9 mouse cellular contexts compared by ENCODE assay signal in genomic region chr8:121648451-121648850, GRCm38 (mm10). TPM values are rescaled to one million over a fixed set of nuclear protein-coding genes. Genes with fewer than 3 reads are reported as not detected.
DNase-seq lines count a peak whose midpoint lies in the region; ATAC-seq and TF ChIP-seq lines count a peak whose summit lies in the region.
"Had no signal": no experiment of that assay in that cellular context is flagged by ENCODE, and none has a peak within 500 bp of the region (broad histone marks: within the 10 kb centered on the region; RNA-seq: fewer than 3 reads in every experiment).

No protein-coding gene starts in this region.

- no peak for TF ChIP-seq POLR2A in myocyte (IDR thresholded peaks at IDR 0.05; ENCODE audit: insufficient read length, low read depth)

- no peak overlapping the region for H3ac ChIP-seq in myocyte (ENCODE audit: control insufficient read depth, insufficient read length)

- H3K4me2 ChIP-seq in limb, embryonic 11.5 days (ENCODE audit: low read depth, severe bottlenecking) = no peak overlapping the region
- peak overlapping the region; percentile 99 for H3K4me2 ChIP-seq in forebrain, embryonic 15.5 days (replicated peaks)
- H3K4me2 ChIP-seq in hindbrain, embryonic 16.5 days (ENCODE audit: low read length) = peak overlapping the region; percentile 98
- H3K4me2 ChIP-seq in myocyte (ENCODE audit: low read depth) = peak overlapping the region; percentile 20

- no peak overlapping the region for H3K27ac ChIP-seq in limb, embryonic 11.5 days (replicated peaks; ENCODE audit: low read depth, low read length)
- H3K27ac ChIP-seq in limb, embryonic 10.5 days = no peak overlapping the region
- H3K27ac ChIP-seq in forebrain, embryonic 15.5 days (replicated peaks) = no peak overlapping the region
- no peak overlapping the region for H3K27ac ChIP-seq in hindbrain, embryonic 16.5 days (ENCODE audit: low read depth, low read length)

- peaks cover 18% of the 10 kb centered on the region for H3K4me1 ChIP-seq in limb, embryonic 11.5 days (ENCODE audit: control insufficient read depth, insufficient read depth, low read length)
- peaks cover 60% of the 10 kb centered on the region for H3K4me1 ChIP-seq in limb, embryonic 10.5 days
- H3K4me1 ChIP-seq in forebrain, embryonic 15.5 days = peaks cover 78% of the 10 kb centered on the region
- H3K4me1 ChIP-seq in hindbrain, embryonic 16.5 days (ENCODE audit: control insufficient read depth, insufficient read depth, low read depth, low read length) = peaks cover 70% of the 10 kb centered on the region

- H3K27me3 ChIP-seq in limb, embryonic 11.5 days (ENCODE audit: control insufficient read depth, insufficient read depth, low read length) = no peaks in the 10 kb centered on the region
- H3K27me3 ChIP-seq in limb, embryonic 10.5 days (ENCODE audit: low read depth, poor library complexity, severe bottlenecking) = no peaks in the 10 kb centered on the region
- H3K27me3 ChIP-seq in forebrain, embryonic 15.5 days = no peaks in the 10 kb centered on the region
- no peaks in the 10 kb centered on the region for H3K27me3 ChIP-seq in hindbrain, embryonic 16.5 days (replicated peaks; ENCODE audit: control insufficient read depth, insufficient read depth, low read length)
- H3K27me3 ChIP-seq in myocyte (ENCODE audit: control insufficient read depth, insufficient read depth, insufficient read length) = no peaks in the 10 kb centered on the region

- 0 out of 2 replicates have a peak overlapping the region, but pooled peaks have one; percentile 7 for H3K9ac ChIP-seq in limb, embryonic 11.5 days (ENCODE audit: low read length)
- H3K9ac ChIP-seq in forebrain, embryonic 15.5 days (replicated peaks) = peak overlapping the region; percentile 24
- peak overlapping the region; percentile 29; the same call in 1 of the 2 replicates for H3K9ac ChIP-seq in hindbrain, embryonic 16.5 days (ENCODE audit: low read depth, low read length)

- no peak overlapping the region for H3K4me3 ChIP-seq in limb, embryonic 11.5 days (ENCODE audit: low read depth, low read length)
- H3K4me3 ChIP-seq in limb, embryonic 10.5 days = no peak overlapping the region
- H3K4me3 ChIP-seq in forebrain, embryonic 15.5 days = peak overlapping the region; percentile 94
- H3K4me3 ChIP-seq in hindbrain, embryonic 16.5 days (ENCODE audit: low read length) = peak overlapping the region; percentile 23
- no peak overlapping the region for H3K4me3 ChIP-seq in myocyte

- H3K9me3 ChIP-seq in limb, embryonic 11.5 days (ENCODE audit: control insufficient read depth, low read length) = no peaks in the 10 kb centered on the region
- H3K9me3 ChIP-seq in limb, embryonic 10.5 days (replicated peaks) = no peaks in the 10 kb centered on the region
- no peaks in the 10 kb centered on the region for H3K9me3 ChIP-seq in forebrain, embryonic 15.5 days
- H3K9me3 ChIP-seq in hindbrain, embryonic 16.5 days (ENCODE audit: control insufficient read depth, low read length) = no peaks in the 10 kb centered on the region

- no peaks in the 10 kb centered on the region for H3K36me3 ChIP-seq in limb, embryonic 11.5 days (ENCODE audit: control insufficient read depth, insufficient read depth, low read length)
- peaks cover 29% of the 10 kb centered on the region for H3K36me3 ChIP-seq in limb, embryonic 10.5 days
- no peaks in the 10 kb centered on the region for H3K36me3 ChIP-seq in forebrain, embryonic 15.5 days
- 0 out of 2 replicates have a peak, but pooled peaks cover 2% of the 10 kb centered on the region for H3K36me3 ChIP-seq in hindbrain, embryonic 16.5 days (ENCODE audit: control insufficient read depth, insufficient read depth, low read length)
- no peaks in the 10 kb centered on the region for H3K36me3 ChIP-seq in myocyte (ENCODE audit: control insufficient read depth, insufficient read depth)

- no peak for DNase-seq in limb, embryonic 11.5 days (ENCODE audit: low spot score)
- DNase-seq in limb, embryonic 10.5 days (ENCODE audit: low spot score) = no peak
- DNase-seq in MN1 (ENCODE audit: low spot score) = no peak
- no peak for DNase-seq in left cerebral cortex, adult 9 months (ENCODE audit: low spot score in 2 of 2)
- no peak for DNase-seq in right cerebral cortex, postnatal 36 days (ENCODE audit: low spot score in 2 of 2)

- WGBS in limb, embryonic 11.5 days = 80% methylated on average over 16 of the region's 16 CpGs
- WGBS in limb, embryonic 10.5 days = 84% methylated on average over 16 of the region's 16 CpGs
- WGBS in forebrain, embryonic 15.5 days = 65% methylated on average over 16 of the region's 16 CpGs
- 49% methylated on average over 16 of the region's 16 CpGs for WGBS in hindbrain, embryonic 16.5 days

- peaks cover 86% of the 10 kb centered on the region for H3K79me2 ChIP-seq in myocyte (ENCODE audit: control insufficient read depth, insufficient read depth)

- ATAC-seq in limb, embryonic 11.5 days (ENCODE audit: insufficient number of reproducible peaks, low FRiP score, low TSS enrichment, low read depth) = no peak
- ATAC-seq in forebrain, embryonic 15.5 days (replicated peaks) = no peak
- ATAC-seq in hindbrain, embryonic 16.5 days = no peak
- ATAC-seq: inflammation-experienced regulatory T-cells, adult 6 months had no signal

TF ChIP-seq in myocyte, 11 proteins besides CTCF, POLR2A, EP300 and RAD21:
- TF ChIP-seq MYOD1 (IDR thresholded peaks at IDR 0.05; ENCODE audit: control insufficient read depth in 1 of 3, insufficient read length in 2 of 3, low read depth in 2 of 3) (no peak), POLR2AphosphoS2 (IDR thresholded peaks at IDR 0.05; ENCODE audit: insufficient read length, low read depth) (no peak), USF1 (IDR thresholded peaks at IDR 0.05; ENCODE audit: low read depth) (no peak), REST (IDR thresholded peaks at IDR 0.05; ENCODE audit: insufficient read depth, insufficient read length) (no peak), E2F4 (IDR thresholded peaks at IDR 0.05; ENCODE audit: insufficient read depth) (no peak), MAX (IDR thresholded peaks at IDR 0.05; ENCODE audit: low read depth) (no peak), TCF12 (IDR thresholded peaks at IDR 0.05; ENCODE audit: insufficient read depth, poor library complexity, severe bottlenecking) (no peak), MYOG (IDR thresholded peaks at IDR 0.05; ENCODE audit: control insufficient read depth in 1 of 3, insufficient read depth in 1 of 3, insufficient read length in 2 of 3, low read depth in 2 of 3) (no peak), TCF3 (IDR thresholded peaks at IDR 0.05; ENCODE audit: insufficient read length, low read depth) (no peak), CEBPB (IDR thresholded peaks at IDR 0.05; ENCODE audit: insufficient read depth, poor library complexity, severe bottlenecking) (no peak), SRF (IDR thresholded peaks at IDR 0.05; ENCODE audit: control insufficient read depth, insufficient read length, low read depth) (no peak)

RNA-seq across cellular contexts. Expression of gene Zcchc14, which starts 4.2 kb away (rescaled TPM):
- 19.0 and 20.5 TPM in 2 replicates for polyA plus RNA-seq in limb, embryonic 11.5 days (2014; fragmentation: Nextera tagmentation; extraction: Ambion mirVana)
- polyA plus RNA-seq in limb, embryonic 10.5 days (2016; fragmentation: Nextera tagmentation; extraction: Ambion mirVana) = 13.8 and 15.2 TPM in 2 replicates
- polyA plus RNA-seq in forebrain, embryonic 15.5 days (2015; fragmentation: Nextera tagmentation; extraction: Ambion mirVana) = 36.7 and 39.2 TPM in 2 replicates
- 19.3 and 20.9 TPM in 2 replicates for polyA plus RNA-seq in hindbrain, embryonic 16.5 days (2015; fragmentation: Nextera tagmentation; extraction: Ambion mirVana)
- 11.9 TPM for polyA plus RNA-seq in myocyte (2012; fragmentation: generic; extraction: Trizol)

RNA-seq across cellular contexts. Expression of gene Map1lc3b, which starts 58.3 kb away (rescaled TPM):
- 195 and 217 TPM in 2 replicates for polyA plus RNA-seq in limb, embryonic 11.5 days (2014; fragmentation: Nextera tagmentation; extraction: Ambion mirVana)
- 179 and 189 TPM in 2 replicates for polyA plus RNA-seq in limb, embryonic 10.5 days (2016; fragmentation: Nextera tagmentation; extraction: Ambion mirVana)
- polyA plus RNA-seq in forebrain, embryonic 15.5 days (2015; fragmentation: Nextera tagmentation; extraction: Ambion mirVana) = 394 and 395 TPM in 2 replicates
- 355 and 365 TPM in 2 replicates for polyA plus RNA-seq in hindbrain, embryonic 16.5 days (2015; fragmentation: Nextera tagmentation; extraction: Ambion mirVana)
- 186 TPM for polyA plus RNA-seq in myocyte (2012; fragmentation: generic; extraction: Trizol)

Comparison
In these comparisons a context has a peak if more than half of its experiments do, and no peak if none do; other contexts are left out.
1. H3K4me3 ChIP-seq: peak in forebrain, embryonic 15.5 days (single experiment) and hindbrain, embryonic 16.5 days (single experiment); none in limb, embryonic 11.5 days (single experiment), limb, embryonic 10.5 days (single experiment) and myocyte (single experiment).
2. Peak in every context shown above with its lines, with median percentiles within 50 percentile points of each other: H3K9ac ChIP-seq.